Mouse (Mus musculus) regulatory T cell (primary cell): ENCODE data around the gene H2-Q6.
"Not testable (repeated sequence)": the region's sequence is repeated elsewhere in the genome, so short reads cannot be mapped to it uniquely, and the experiment has no call there.

Source experiments
- in situ Hi-C: fragments of 300-600 bp; cut with MboI, MseI; formaldehyde crosslinking; loops from one replicate; pipeline ENCODE4 v1.15.1; 2025; ENCODE audit warnings: high pct_unique_total_duplicates

Gene H2-Q6

GRCm38 (mm10) chr17:35424624-35425416 is at the start of gene H2-Q6:
Gene H2-Q6 (plus strand): TSS chr17:35424850.
- in situ Hi-C loops: loop anchor here (5.0 kb wide), 1 partner anchor 32 kb away; no protein-coding TSS in a partner anchor

- in situ Hi-C loops: loop anchor here (25.0 kb wide), 1 partner anchor 1392 kb away; no protein-coding TSS in a partner anchor
These were observed 45.3 kb upstream of the H2-Q6 start, which contains the start of gene H2-Q4 for GRCm38 (mm10) chr17:35379369-35379728. Gene H2-Q4 (plus strand): TSS chr17:35379617.

- in situ Hi-C loops: loop anchor here (25.0 kb wide), 1 partner anchor 1393 kb away; no protein-coding TSS in a partner anchor
These were observed 44.8 kb upstream of the H2-Q6 start for GRCm38 (mm10) chr17:35379729-35380451.

- in situ Hi-C loops: loop anchor here (25.0 kb wide), 1 partner anchor 1402 kb away; no protein-coding TSS in a partner anchor
These were observed 34.9 kb upstream of the H2-Q6 start for GRCm38 (mm10) chr17:35389796-35390195.

GRCm38 (mm10) chr17:35392671-35393070 is 32.0 kb upstream of the H2-Q6 start:
- in situ Hi-C loops: loop anchor here (25.0 kb wide), 1 partner anchor 1405 kb away; no protein-coding TSS in a partner anchor

GRCm38 (mm10) chr17:35393864-35394800 is 30.5 kb upstream of the H2-Q6 start:
- in situ Hi-C loops: loop anchor here (25.0 kb wide), 1 partner anchor 1407 kb away; no protein-coding TSS in a partner anchor

GRCm38 (mm10) chr17:35396956-35397355 is 27.7 kb upstream of the H2-Q6 start:
- in situ Hi-C loops: loop anchor here (5.0 to 25.0 kb wide), 2 partner anchors 45 to 1410 kb away; no protein-coding TSS in a partner anchor

- in situ Hi-C loops: not testable (repeated sequence)
These were observed 11.6 kb upstream of the H2-Q6 start for GRCm38 (mm10) chr17:35413057-35413456.

GRCm38 (mm10) chr17:35415273-35416129 is 9.1 kb upstream of the H2-Q6 start:
- in situ Hi-C loops: not testable (repeated sequence)

GRCm38 (mm10) chr17:35418772-35419171 is 5.9 kb upstream of the H2-Q6 start:
- in situ Hi-C loops: no loop called here

GRCm38 (mm10) chr17:35419564-35419963 is 5.1 kb upstream of the H2-Q6 start:
- in situ Hi-C loops: not testable (repeated sequence)

GRCm38 (mm10) chr17:35420206-35420810 is 4.3 kb upstream of the H2-Q6 start:
- in situ Hi-C loops: loop anchor here (5.0 kb wide), 1 partner anchor 37 kb away; no protein-coding TSS in a partner anchor

GRCm38 (mm10) chr17:35421331-35421730 is 3.3 kb upstream of the H2-Q6 start:
- in situ Hi-C loops: loop anchor here (5.0 kb wide), 1 partner anchor 36 kb away; no protein-coding TSS in a partner anchor

GRCm38 (mm10) chr17:35422360-35422759 is 2.3 kb upstream of the H2-Q6 start:
- in situ Hi-C loops: loop anchor here (5.0 kb wide), 1 partner anchor 35 kb away; no protein-coding TSS in a partner anchor

GRCm38 (mm10) chr17:35423131-35423810 is 1.4 kb upstream of the H2-Q6 start:
- in situ Hi-C loops: loop anchor here (5.0 kb wide), 1 partner anchor 34 kb away; no protein-coding TSS in a partner anchor

- in situ Hi-C loops: loop anchor here (5.0 kb wide), 1 partner anchor 33 kb away; no protein-coding TSS in a partner anchor
These were observed 544 bp upstream of the H2-Q6 start for GRCm38 (mm10) chr17:35424106-35424505.

GRCm38 (mm10) chr17:35425474-35425873 is 824 bp downstream of the H2-Q6 start:
- in situ Hi-C loops: not testable (repeated sequence)

GRCm38 (mm10) chr17:35428883-35429282 is 4.2 kb downstream of the H2-Q6 start:
- in situ Hi-C loops: not testable (repeated sequence)

- in situ Hi-C loops: not testable (repeated sequence)
These were observed 6.0 kb downstream of the H2-Q6 start for GRCm38 (mm10) chr17:35430671-35431070.
